Mouse (Mus musculus): ENCODE measurements around the gene Cmah.

Gene Cmah

DNA sequence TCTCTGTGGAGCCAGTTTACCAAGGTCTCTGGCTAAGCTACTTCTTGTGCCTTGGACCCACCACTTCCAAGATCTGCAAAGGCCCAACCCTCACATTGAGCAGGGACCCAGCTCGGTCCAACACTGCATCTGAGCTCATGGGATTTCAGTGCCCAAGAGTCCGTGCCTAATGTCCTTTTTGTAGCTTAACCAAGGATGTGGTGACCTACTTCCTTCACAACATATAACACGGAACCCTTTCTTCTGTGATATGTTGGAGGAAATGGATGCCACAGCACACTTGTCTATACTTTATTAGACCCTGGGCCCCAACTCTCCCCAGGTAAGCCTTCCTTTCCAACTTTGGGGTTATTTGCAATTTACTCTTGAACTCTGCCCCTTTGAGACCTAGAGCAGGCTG lies 186.5 kb downstream of the Cmah start:
- DNase-seq (ENCODE audit: low spot score in 2 of 2), result no peak

GRCm38 (mm10) chr13:24515101-24515675 lies 188.0 kb downstream of the Cmah start:
- no peak for DNase-seq (ENCODE audit: low spot score in 2 of 2)

- DNase-seq (ENCODE audit: low spot score in 2 of 2), result no peak
Measured at GRCm38 (mm10) chr13:24517757-24518156, 190.6 kb downstream of the Cmah start.

- DNase-seq (ENCODE audit: low spot score in 2 of 2), result no peak
Measured at GRCm38 (mm10) chr13:24518887-24519286, 191.7 kb downstream of the Cmah start.

GRCm38 (mm10) chr13:24519976-24520647 lies 192.9 kb downstream of the Cmah start:
- DNase-seq (ENCODE audit: low spot score in 2 of 2), result no peak

- no peak for DNase-seq (ENCODE audit: low spot score in 2 of 2)
Measured at GRCm38 (mm10) chr13:24520796-24521195, 193.6 kb downstream of the Cmah start.

DNA sequence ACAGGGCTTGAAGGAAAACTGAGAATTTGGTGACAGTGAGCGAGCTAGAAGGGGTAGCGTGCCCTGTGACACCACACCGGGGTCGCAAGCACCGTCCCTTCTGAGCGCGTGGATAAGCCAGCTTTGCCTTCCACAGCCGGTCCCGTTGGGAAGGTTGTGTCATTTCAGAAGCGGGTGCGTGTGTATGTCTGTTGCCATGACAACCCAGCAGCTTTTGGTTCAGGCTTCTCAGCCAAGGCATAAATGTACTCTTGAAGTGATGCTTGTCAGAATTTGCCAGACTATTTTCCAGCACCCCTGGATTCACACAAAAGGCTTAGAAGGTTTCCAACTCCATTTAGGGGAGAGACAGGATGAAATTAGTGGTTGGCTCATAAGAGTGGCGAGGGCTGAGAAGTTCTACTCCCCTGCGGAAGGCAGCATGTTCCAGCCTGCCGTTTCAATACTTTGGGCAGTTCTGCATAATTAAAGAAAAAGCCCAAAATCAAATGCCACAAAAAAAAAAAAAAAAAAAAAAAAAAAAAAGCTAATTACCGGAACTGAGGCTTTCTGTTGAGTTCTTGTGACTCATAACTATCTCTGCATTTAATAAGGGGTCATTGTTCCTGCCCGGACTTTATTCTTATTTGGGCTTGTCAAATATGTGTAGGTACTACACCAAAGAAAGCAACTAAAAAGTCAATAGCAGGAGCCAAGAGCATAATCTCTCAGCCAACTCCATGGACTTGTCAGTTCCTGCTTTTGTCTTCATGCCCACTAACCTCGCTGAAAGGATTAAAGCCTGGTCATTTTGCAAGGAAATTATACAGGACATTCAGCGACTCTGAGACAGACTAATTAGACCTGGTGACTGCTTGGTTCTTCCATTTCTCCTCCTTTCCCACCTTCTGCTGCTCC lies 194.5 kb downstream of the Cmah start:
- DNase-seq (ENCODE audit: low spot score in 2 of 2), result no peak

- no peak for DNase-seq (ENCODE audit: low spot score in 2 of 2)
Measured at GRCm38 (mm10) chr13:24522343-24522837, 195.2 kb downstream of the Cmah start.

DNA sequence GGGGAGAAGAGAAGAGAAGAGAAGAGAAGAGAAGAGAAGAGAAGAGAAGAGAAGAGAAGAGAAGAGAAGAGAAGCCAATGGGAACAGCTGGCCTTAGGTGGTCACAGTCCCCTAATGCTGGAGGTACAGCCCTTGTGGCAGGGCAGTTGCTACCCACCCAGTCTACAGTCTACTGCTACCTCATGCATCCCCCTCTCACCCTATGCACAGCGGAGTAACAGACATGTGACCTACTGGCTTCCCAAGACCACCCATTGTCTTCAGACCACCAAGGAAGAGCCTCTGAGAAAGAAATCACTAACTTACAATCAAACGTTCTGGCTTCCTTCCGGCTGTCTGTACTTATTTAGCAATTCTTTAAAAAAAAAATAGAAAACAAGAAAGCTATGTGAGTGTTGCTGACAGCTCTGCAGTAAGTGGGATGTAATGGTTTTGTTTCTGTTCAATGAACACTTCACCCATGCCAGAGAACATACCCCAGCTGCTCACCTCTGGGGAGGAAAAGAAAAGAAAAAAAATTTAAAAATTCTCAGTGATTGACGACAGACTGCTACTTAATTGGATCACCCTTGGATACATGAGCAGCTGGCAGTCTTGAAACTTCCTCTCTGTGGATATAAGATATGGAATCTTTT lies 196.5 kb downstream of the Cmah start:
- DNase-seq (ENCODE audit: low spot score in 2 of 2), result no peak

- no peak for DNase-seq (ENCODE audit: low spot score in 2 of 2)
Measured at GRCm38 (mm10) chr13:24524468-24524867, 197.3 kb downstream of the Cmah start.

- DNase-seq (ENCODE audit: low spot score in 2 of 2), result no peak
Measured at GRCm38 (mm10) chr13:24525551-24525950, 198.3 kb downstream of the Cmah start.

DNA sequence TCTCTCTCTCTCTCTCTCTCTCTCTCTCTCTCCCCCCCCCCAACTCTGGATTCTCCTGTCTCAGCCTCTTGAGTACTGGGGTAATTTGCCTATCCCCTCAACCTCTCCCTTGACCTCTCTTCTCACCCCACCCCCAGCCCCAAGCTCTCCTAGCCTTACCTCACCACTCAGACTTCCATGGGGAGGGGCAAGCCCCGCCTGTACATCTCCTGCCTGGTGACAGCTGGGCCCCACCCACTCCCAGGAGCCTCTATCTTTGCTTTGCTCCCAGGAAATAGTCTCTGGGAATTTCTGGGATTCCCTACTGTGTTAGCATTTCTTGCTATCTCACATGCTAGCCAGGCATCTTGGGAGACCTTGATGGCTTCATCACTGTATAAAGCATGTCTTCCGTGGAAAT lies 199.7 kb downstream of the Cmah start:
- no peak for DNase-seq (ENCODE audit: low spot score in 2 of 2)
